Mouse (Mus musculus) heart, embryonic 12.5 days (tissue): ENCODE results near the gene Fam53b. TPM values are rescaled to one million over a fixed set of nuclear protein-coding genes. Genes with fewer than 3 reads are reported as not detected.
"Not testable (repeated sequence)": the region's sequence is repeated elsewhere in the genome, so short reads cannot be mapped to it uniquely, and the experiment has no call there.

Experiments
- ATAC-seq: fragments of 200-750 bp; cut with Nextera tagmentation; 2 replicates; pipeline ENCODE4 v1.8.0; 2017; ENCODE audit warnings: moderate TSS enrichment, moderate library complexity; ENCODE audit not compliant: insufficient number of reproducible peaks, low FRiP score
- H3K27ac ChIP-seq: fragments of 300-500 bp; sonication (generic); 2 replicates; pipeline ENCODE4 v1.5.1; 2016; ENCODE audit warnings: mild to moderate bottlenecking, moderate library complexity; ENCODE audit not compliant: poor library complexity, severe bottlenecking
- H3K27me3 ChIP-seq: fragments of 300-500 bp; sonication (generic); replicated peaks from 2 replicates; pipeline ENCODE4 v1.6.1; 2016; ENCODE audit warnings: mild to moderate bottlenecking, moderate library complexity
- H3K36me3 ChIP-seq: fragments of 300-500 bp; sonication (generic); 2 replicates; pipeline ENCODE4 v1.6.1; 2016; ENCODE audit warnings: mild to moderate bottlenecking, moderate library complexity
- H3K4me1 ChIP-seq: fragments of 300-500 bp; sonication (generic); replicated peaks from 2 replicates; pipeline ENCODE4 v1.6.1; 2016; ENCODE audit warnings: mild to moderate bottlenecking
- H3K4me2 ChIP-seq: fragments of 300-500 bp; sonication (generic); 2 replicates; pipeline ENCODE4 v1.6.1; 2016; ENCODE audit warnings: mild to moderate bottlenecking, moderate library complexity
- H3K4me3 ChIP-seq: fragments of 300-500 bp; sonication (generic); 2 replicates; pipeline ENCODE4 v1.5.1; 2016; ENCODE audit warnings: mild to moderate bottlenecking
- H3K9ac ChIP-seq: fragments of 300-500 bp; sonication (generic); 2 replicates; pipeline ENCODE4 v1.6.1; 2016; ENCODE audit warnings: mild to moderate bottlenecking, moderate library complexity
- H3K9me3 ChIP-seq: fragments of 300-500 bp; sonication (generic); replicated peaks from 2 replicates; pipeline ENCODE4 v1.6.1; 2016; ENCODE audit warnings: mild to moderate bottlenecking, moderate library complexity
- WGBS: fragments of 180-500 bp; shearing (Covaris S2); methylation state at CpG from one replicate; pipeline ENCODE4 v1.1.7; 2016; 5-methylcytosine and 5-hydroxymethylcytosine counted together
- polyA plus RNA-seq: library from polyadenylated mRNA; unstranded; fragments of >200 nt; fragmentation: Nextera tagmentation; extraction: Ambion mirVana; gene quantifications from 2 replicates; pipeline ENCODE4 v1.2.1, GENCODE M21; 2016

Gene Fam53b
- polyA plus RNA-seq, 1 experiment from 2014 or later = 17.0 TPM

DNA sequence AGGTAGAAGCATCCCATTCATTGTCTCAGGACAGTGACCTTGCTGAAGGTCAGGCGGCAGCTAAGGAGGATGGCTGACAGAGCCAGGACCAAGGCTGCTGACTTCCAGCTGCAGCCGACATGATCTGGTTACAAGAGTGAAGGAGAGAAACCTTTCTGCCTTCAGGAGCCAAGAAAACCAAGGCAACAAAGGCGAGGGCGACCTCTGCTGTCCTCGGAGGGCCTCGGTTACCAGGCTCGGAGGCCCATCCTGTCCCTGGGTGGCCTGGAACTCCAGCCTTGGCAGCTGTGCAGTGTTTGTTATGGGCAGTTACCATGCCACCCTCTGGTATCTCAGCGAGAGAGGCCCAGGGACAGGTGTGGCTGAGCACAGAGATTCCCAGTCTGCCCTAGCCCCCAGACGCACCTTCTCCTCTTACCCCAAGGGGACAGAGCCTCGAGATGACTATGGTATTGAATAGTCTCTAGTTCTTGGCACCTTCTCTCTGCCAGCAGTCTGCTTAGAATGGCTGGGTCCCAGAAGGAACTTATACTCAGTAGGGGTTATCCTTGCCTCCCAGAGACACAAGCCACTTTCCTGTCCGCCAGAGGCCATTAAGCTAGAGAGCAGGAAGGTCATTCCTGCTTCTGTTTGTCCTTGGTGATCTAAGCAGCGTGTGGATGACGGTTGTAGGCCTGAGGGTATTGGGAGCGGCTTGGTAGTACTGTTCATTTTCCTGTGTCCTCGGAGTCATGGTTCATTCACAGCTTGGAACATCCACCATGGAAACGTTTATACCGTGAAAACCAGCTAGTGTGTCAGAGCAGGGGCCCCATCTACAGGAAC, 139.5 kb downstream of the Fam53b start:
- H3K4me1 ChIP-seq = peaks cover 14% of the 10 kb centered on the region
- H3K36me3 ChIP-seq = no peaks in the 10 kb centered on the region
- H3K9me3 ChIP-seq = no peaks in the 10 kb centered on the region
- 45% methylated on average over 17 of the region's 17 CpGs for WGBS
- ATAC-seq = peak; percentile 76
- no peak overlapping the region for H3K4me3 ChIP-seq
- no peaks in the 10 kb centered on the region for H3K27me3 ChIP-seq
- H3K9ac ChIP-seq = no peak overlapping the region
- H3K4me2 ChIP-seq = no peak overlapping the region
- peak overlapping the region; percentile 42 for H3K27ac ChIP-seq

DNA sequence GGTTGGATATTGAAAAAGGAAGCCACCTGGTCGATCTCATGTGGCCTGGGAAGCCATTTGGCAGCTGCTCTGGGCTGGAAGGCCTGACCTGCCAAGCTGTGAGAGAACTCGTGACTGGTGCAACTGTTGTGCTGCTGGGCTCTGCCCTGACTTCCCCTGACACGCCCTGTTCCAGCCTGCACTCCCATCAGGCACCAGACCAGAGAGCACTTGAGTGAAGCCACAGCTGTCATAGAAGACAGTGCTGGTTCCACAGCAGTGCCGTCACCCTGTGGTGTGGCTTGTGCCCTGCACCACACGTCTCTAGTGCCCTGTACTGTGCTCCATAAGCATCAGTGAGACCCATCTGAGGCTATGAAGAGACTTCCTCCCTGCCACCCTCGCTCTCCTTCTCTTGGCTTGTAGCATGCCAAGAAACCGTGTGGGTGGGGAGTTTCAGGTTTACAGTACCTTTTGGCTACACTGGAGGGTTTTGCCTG, 141.2 kb downstream of the Fam53b start:
- Histone ChIP-seq H3K9ac (no peak overlapping the region), H3K4me2 (no peak overlapping the region), H3K4me3 (no peak overlapping the region), H3K9me3 (no peaks in the 10 kb centered on the region), H3K4me1 (peaks cover 14% of the 10 kb centered on the region), H3K27ac (no peak overlapping the region), H3K36me3 (no peaks in the 10 kb centered on the region), H3K27me3 (no peaks in the 10 kb centered on the region)
- ATAC-seq = no peak
- 72% methylated on average over 7 of the region's 7 CpGs for WGBS

DNA sequence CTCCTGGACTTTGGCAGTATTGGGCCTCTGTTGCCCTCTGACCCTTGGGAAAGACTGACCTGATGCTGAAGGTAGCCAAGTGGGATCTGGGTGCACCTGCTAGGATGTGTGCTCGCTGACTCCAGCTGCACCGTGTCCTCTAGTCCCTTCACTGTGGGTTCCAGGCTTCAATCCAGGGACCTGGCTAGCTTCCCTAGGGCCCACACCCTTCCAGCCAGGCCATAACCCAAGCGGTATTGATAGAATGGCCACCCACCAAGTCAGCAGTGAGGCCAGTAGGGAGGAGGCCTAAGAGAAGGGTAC, 142.9 kb downstream of the Fam53b start:
- no peak overlapping the region for H3K4me2 ChIP-seq
- no peak overlapping the region for H3K9ac ChIP-seq
- ATAC-seq = no peak
- H3K4me1 ChIP-seq = peaks cover 14% of the 10 kb centered on the region
- 89% methylated on average over 3 of the region's 3 CpGs for WGBS
- H3K27me3 ChIP-seq = no peaks in the 10 kb centered on the region
- no peak overlapping the region for H3K4me3 ChIP-seq
- no peaks in the 10 kb centered on the region for H3K36me3 ChIP-seq
- H3K9me3 ChIP-seq = no peaks in the 10 kb centered on the region
- no peak overlapping the region for H3K27ac ChIP-seq

DNA sequence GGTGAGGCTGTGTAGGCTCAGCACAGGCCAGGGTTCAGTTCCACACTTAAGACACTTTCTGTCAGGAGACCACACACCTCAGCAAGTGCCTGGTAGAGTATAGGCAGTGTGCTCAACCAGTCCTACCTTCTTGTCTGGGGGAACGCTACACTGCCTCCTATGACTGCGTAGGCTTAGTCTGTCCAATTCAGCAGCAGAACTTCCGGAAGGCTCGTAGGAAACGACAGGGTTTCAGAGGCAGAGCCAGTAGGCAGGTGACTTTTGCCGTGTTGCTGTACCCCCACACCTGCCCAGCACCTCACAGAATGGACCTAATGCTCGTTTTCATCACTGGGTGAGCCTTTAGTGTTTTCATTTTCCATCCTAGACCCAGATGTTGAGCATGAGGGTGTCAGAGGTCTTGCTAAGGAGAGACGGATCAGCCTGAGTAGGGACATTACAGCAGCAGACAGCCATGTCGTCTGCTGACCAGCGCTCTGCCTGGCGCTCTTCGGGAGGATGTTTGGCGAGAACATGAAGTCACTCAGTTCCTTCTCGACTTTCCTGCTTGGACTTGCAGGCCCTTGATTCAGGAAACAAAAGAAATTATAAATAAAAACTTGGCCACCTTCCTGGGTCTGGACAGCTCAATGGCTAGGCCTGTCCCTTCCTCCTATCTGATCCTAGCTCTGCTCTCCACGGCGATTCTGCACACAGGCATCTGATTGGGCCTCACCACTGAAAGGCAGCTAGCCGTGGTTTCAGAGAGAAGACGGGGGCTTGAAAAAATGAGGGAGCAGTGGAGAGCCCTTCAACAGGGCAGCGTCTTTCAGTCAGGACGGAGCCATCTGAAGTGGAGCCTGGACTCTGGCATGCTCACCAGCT, 143.5 kb downstream of the Fam53b start:
- H3K36me3 ChIP-seq = no peaks in the 10 kb centered on the region
- peaks cover 14% of the 10 kb centered on the region for H3K4me1 ChIP-seq
- no peak overlapping the region for H3K9ac ChIP-seq
- WGBS = 81% methylated on average over 20 of the region's 20 CpGs
- H3K4me3 ChIP-seq = no peak overlapping the region
- no peaks in the 10 kb centered on the region for H3K27me3 ChIP-seq
- ATAC-seq = no peak
- H3K27ac ChIP-seq = no peak overlapping the region
- no peak overlapping the region for H3K4me2 ChIP-seq
- H3K9me3 ChIP-seq = no peaks in the 10 kb centered on the region

DNA sequence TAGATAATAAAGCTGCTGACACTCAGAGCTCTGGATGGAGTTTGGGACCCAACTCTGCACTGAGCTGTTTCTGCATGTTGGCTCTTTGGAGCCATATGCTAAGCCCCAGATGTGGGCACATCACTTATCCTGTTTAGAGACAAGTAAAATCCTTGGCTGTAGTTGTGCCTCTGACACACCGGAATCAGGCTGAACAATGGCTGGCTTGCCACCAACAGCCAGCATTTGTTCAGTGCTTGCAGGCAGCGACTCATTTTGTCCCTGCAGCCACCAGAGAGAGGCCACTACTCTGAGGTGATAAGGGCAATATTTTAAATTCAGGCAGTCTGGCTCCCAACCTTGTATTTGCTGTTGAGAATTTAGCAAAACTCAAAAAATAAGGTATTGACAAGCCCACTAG, 145.1 kb downstream of the Fam53b start:
- Histone ChIP-seq H3K9me3 (no peaks in the 10 kb centered on the region), H3K27me3 (no peaks in the 10 kb centered on the region), H3K4me2 (no peak overlapping the region), H3K9ac (no peak overlapping the region), H3K4me1 (peaks cover 2% of the 10 kb centered on the region), H3K4me3 (no peak overlapping the region), H3K36me3 (no peaks in the 10 kb centered on the region), H3K27ac (no peak overlapping the region)
- ATAC-seq = no peak
- WGBS = 45% methylated on average over 2 of the region's 2 CpGs

DNA sequence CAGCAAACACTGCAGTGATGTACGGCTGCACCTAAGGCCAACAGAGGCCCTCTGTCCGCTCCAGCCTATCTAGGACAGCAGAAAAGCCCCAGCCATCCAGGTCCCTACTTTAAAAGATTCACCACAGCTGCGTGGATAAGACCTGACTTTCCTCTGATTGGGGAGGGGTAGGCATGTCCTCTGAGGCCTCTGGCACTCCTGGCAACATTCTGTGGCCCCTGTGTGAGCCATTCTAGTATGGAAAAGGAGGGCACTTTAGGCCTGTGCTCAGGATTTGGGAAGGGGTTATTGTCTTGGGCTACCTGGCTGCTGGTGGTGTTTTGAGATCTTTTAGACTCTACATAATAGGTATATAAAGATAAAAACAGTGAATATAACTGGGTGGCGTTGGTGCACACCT, 147.2 kb downstream of the Fam53b start:
- Histone ChIP-seq H3K9ac (no peak overlapping the region), H3K4me3 (no peak overlapping the region), H3K4me2 (no peak overlapping the region), H3K4me1 (peaks cover 17% of the 10 kb centered on the region), H3K9me3 (no peaks in the 10 kb centered on the region), H3K27me3 (no peaks in the 10 kb centered on the region), H3K27ac (no peak overlapping the region), H3K36me3 (no peaks in the 10 kb centered on the region)
- ATAC-seq = no peak
- 80% methylated on average over 4 of the region's 4 CpGs for WGBS

DNA sequence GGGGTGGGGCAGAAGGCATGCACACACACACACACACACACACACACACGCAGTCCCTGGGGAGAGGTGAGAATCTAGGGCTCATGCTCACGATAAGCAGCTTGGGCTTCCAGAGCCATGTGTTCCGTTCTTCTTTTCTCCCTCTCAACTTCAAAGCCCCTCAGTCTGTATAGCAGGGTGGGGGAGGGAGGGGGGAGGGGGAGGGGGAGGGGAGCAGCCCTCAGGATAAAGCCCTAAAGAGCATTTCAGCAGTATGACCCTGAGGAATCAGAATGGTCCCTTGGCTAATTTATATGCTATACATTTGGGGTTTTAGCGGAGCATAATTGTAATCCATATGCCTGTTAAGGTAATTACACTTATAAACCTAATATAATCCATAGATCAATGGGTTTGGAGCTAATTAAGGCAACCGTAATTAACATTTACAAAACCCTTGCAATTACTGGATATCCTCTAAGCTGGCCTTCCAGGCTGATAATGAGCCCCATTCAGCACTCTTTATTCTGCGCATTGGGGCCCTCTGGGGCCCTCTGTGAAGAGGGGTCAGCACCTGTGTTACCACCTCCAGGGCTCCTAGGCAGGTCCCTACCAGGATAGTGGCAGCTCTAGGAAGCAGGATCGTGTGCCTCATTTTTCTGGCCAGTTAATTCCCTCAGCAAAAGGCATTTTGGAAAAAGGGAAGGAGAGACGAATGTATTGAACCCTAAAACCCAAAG, 147.9 kb downstream of the Fam53b start:
- WGBS = 56% methylated on average over 8 of the region's 8 CpGs

DNA sequence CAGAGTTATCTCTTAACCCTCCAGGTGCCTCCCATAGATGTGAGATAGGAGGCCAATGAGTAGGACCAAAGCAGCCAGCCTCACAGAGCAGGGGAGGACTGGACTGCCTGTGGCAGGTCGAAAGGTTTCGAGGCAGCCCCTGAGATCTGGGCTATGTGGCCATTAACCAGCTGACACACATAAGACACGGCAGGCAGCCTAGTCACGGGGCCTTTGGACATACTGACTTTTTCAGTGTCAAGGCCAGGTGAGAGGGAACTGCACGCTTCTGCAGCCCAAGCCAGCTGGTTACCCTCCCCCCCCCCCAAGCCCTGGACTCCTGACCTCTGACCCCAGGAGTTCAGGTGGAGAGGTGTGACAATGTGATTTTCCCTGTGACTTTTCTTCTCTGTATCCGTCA, 148.9 kb downstream of the Fam53b start:
- no peak for ATAC-seq

More for the DNA sequence above, 147.9 kb downstream of the Fam53b start:
- H3K4me3 ChIP-seq = no peak overlapping the region
- no peak overlapping the region for H3K27ac ChIP-seq
- no peak for ATAC-seq
- H3K9ac ChIP-seq = no peak overlapping the region
- no peaks in the 10 kb centered on the region for H3K9me3 ChIP-seq
- no peaks in the 10 kb centered on the region for H3K36me3 ChIP-seq
- H3K4me2 ChIP-seq = no peak overlapping the region
- no peaks in the 10 kb centered on the region for H3K27me3 ChIP-seq
- peaks cover 24% of the 10 kb centered on the region for H3K4me1 ChIP-seq

DNA sequence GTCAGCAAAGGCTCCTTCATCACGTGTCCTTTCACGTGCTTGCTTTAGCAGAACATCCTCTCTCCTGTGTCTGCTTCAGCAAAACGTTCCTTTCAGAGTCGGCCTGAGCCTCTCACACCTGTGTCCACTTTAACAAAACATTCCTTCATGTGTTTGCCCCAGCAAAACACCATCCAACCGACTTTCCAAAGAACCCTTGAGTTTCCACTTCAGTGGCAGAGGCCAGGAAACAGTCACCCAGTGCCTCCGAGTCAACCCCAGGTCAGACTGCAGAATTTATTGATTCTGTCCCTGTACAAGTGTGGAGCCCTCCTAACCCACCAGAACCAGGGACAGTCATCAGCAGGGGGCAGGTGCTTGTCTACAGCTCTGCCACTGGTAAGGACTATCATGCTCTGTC, 150.9 kb downstream of the Fam53b start:
- H3K36me3 ChIP-seq, H3K4me2 ChIP-seq, H3K4me3 ChIP-seq, H3K9ac ChIP-seq, ATAC-seq, H3K9me3 ChIP-seq, H3K27ac ChIP-seq, H3K27me3 ChIP-seq: not testable (repeated sequence)
- 67% methylated on average over 6 of the region's 6 CpGs for WGBS
- H3K4me1 ChIP-seq = peaks cover 53% of the 10 kb centered on the region

More for the DNA sequence above, 148.9 kb downstream of the Fam53b start:
- H3K4me1 ChIP-seq = peaks cover 34% of the 10 kb centered on the region
- H3K27me3 ChIP-seq = no peaks in the 10 kb centered on the region
- no peak overlapping the region for H3K9ac ChIP-seq
- no peaks in the 10 kb centered on the region for H3K36me3 ChIP-seq
- 82% methylated on average over 6 of the region's 6 CpGs for WGBS
- no peaks in the 10 kb centered on the region for H3K9me3 ChIP-seq
- H3K4me3 ChIP-seq = no peak overlapping the region
- H3K4me2 ChIP-seq = no peak overlapping the region
- H3K27ac ChIP-seq = no peak overlapping the region
